Mouse (Mus musculus) liver, postnatal 0 days (tissue): ENCODE results near the gene Cavin1. TPM values are rescaled to one million over a fixed set of nuclear protein-coding genes. Genes with fewer than 3 reads are reported as not detected.
A peak's percentile ranks its signal among the peaks of the same experiment; 100 is the strongest.

ENCODE experiments used
- ATAC-seq: fragments of 200-750 bp; cut with Nextera tagmentation; 2 replicates; pipeline ENCODE4 v1.8.0; 2017; ENCODE audit warnings: mild to moderate bottlenecking, moderate library complexity
- DNase-seq: peaks from one replicate; pipeline ENCODE4 v3.0.0-alpha.2; 2016
- H3K27ac ChIP-seq: fragments of 300-500 bp; sonication (generic); 2 replicates; pipeline ENCODE4 v1.5.1; 2014; ENCODE audit warnings: antibody characterized with exemption, moderate library complexity, mild to moderate bottlenecking, low read depth
- H3K27me3 ChIP-seq: fragments of 300-500 bp; sonication (generic); 2 replicates; pipeline ENCODE4 v1.6.1; 2014; ENCODE audit warnings: low read length, control low read depth, mixed read lengths; ENCODE audit not compliant: insufficient read depth
- H3K36me3 ChIP-seq: fragments of 300-500 bp; sonication (generic); replicated peaks from 2 replicates; pipeline ENCODE4 v1.6.1; 2014; ENCODE audit warnings: mild to moderate bottlenecking, control low read depth, low read length, moderate library complexity, mixed read lengths; ENCODE audit not compliant: insufficient read depth
- H3K4me1 ChIP-seq: fragments of 300-500 bp; sonication (generic); 2 replicates; pipeline ENCODE4 v1.6.1; 2014; ENCODE audit warnings: antibody characterized with exemption, mild to moderate bottlenecking, control low read depth; ENCODE audit not compliant: insufficient read depth
- H3K4me2 ChIP-seq: fragments of 300-500 bp; sonication (generic); 2 replicates; pipeline ENCODE4 v1.6.1; 2014; ENCODE audit warnings: low read depth, mild to moderate bottlenecking, low read length, moderate library complexity, mixed read lengths
- H3K4me3 ChIP-seq: fragments of 300-500 bp; sonication (generic); 2 replicates; pipeline ENCODE4 v1.5.1; 2014; ENCODE audit warnings: low read depth, low read length
- H3K9ac ChIP-seq: fragments of 300-500 bp; sonication (generic); replicated peaks from 2 replicates; pipeline ENCODE4 v1.6.1; 2014; ENCODE audit warnings: mild to moderate bottlenecking, moderate library complexity
- H3K9me3 ChIP-seq: fragments of 300-500 bp; sonication (generic); 2 replicates; pipeline ENCODE4 v1.6.1; 2016; ENCODE audit warnings: mild to moderate bottlenecking, control low read depth, low read length, mixed read lengths
- CTCF ChIP-seq: sonication (generic); IDR thresholded peaks from 2 replicates; pipeline ENCODE4 v1.5.1; 2016; ENCODE audit warnings: antibody characterized with exemption, low read depth
- EP300 ChIP-seq: IDR thresholded peaks from 2 replicates; pipeline ENCODE4 v1.6.1; 2016; ENCODE audit warnings: antibody characterized with exemption, low read depth, mild to moderate bottlenecking
- WGBS: fragments of 180-500 bp; shearing (Covaris S2); extraction: QIAGEN DNeasy Blood & Tissue Kit; methylation state at CpG from one replicate; pipeline ENCODE4 v1.1.7; 2014; ENCODE audit not compliant: insufficient replicate concordance; 5-methylcytosine and 5-hydroxymethylcytosine counted together
- polyA plus RNA-seq: library from polyadenylated mRNA; unstranded; fragments of >200 nt; fragmentation: Nextera tagmentation; extraction: Ambion mirVana; gene quantifications from 2 replicates; pipeline ENCODE4 v1.2.1, GENCODE M21; 2015

Gene Cavin1
- polyA plus RNA-seq, 1 experiment from 2014 or later: 28.5 TPM

GRCm38 (mm10) chr11:100968501-100968900, 2.2 kb downstream of the Cavin1 start:
- ATAC-seq (no peak), DNase-seq (no peak)
- TF ChIP-seq CTCF (no peak), EP300 (no peak)
- Histone ChIP-seq H3K4me1 (peaks cover 8% of the 10 kb centered on the region), H3K4me3 (peak overlapping the region; percentile 68), H3K9me3 (no peaks in the 10 kb centered on the region), H3K27ac (peak overlapping the region; percentile 78; the same call in 1 of the 2 replicates), H3K27me3 (peaks cover 30% of the 10 kb centered on the region), H3K4me2 (peak overlapping the region; percentile 90), H3K9ac (peak overlapping the region; percentile 69), H3K36me3 (no peaks in the 10 kb centered on the region)
- 68% methylated on average over 5 of the region's 5 CpGs for WGBS

DNA sequence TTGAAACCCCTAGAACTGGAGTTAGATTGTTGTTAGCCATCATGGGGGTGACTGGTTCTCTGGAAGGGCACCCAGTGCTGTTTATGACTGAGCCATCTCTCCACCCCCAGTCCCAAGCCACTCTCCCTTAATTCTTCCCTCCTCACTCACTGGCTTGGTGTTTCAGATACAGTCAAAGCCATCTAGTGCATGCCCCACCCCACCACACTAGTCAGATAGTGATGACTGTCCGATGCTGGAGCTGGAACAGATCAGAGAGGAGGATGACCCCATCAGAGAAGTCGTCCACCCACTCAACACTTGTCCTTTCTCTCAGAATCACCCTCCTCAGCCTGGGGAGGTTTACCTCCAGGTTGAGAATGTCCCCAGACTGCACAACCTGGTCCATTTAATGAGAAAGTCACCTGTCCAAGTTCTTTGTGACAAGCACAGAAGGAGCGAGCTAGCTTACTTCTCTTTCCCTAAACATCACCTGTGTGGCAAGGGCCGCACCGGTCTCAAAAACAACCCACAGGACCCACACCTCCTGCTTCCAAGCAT, 2.7 kb downstream of the Cavin1 start:
- Histone ChIP-seq H3K9me3 (no peaks in the 10 kb centered on the region), H3K36me3 (no peaks in the 10 kb centered on the region), H3K4me2 (peak overlapping the region; percentile 90), H3K4me3 (no peak overlapping the region), H3K9ac (no peak overlapping the region; the same call in 1 of the 2 replicates), H3K27ac (no peak overlapping the region), H3K4me1 (peaks cover 8% of the 10 kb centered on the region), H3K27me3 (peaks cover 30% of the 10 kb centered on the region)
- 78% methylated on average over 5 of the region's 5 CpGs for WGBS
- ATAC-seq (no peak), DNase-seq (no peak)
- TF ChIP-seq CTCF: no peak
- no peak for TF ChIP-seq EP300

DNA sequence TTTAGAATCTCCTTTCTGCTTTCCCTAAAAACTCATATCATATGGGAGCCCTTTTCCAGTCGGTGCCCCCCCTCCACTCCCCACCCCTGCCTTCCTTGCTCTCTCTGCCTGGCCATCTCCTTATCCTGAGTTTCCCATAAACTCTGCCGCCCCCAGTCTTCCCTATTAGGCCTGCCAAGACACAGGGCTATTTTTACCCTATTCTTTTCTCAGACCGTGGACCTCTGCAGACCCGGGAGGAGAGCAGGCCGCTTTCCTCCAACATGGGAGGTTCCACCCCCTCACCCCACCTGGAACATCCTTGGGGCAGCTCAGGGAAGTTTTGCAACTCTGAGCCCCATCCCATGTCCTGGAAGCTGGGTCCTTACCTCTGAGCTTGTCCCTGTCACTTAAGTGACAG, 3.3 kb downstream of the Cavin1 start:
- 67% methylated on average over 5 of the region's 5 CpGs for WGBS
- ATAC-seq (no peak), DNase-seq (no peak)
- peaks cover 12% of the 10 kb centered on the region for H3K4me1 ChIP-seq
- peaks cover 30% of the 10 kb centered on the region for H3K27me3 ChIP-seq
- H3K9ac ChIP-seq: no peak overlapping the region
- no peaks in the 10 kb centered on the region for H3K36me3 ChIP-seq
- H3K4me2 ChIP-seq: peak overlapping the region; percentile 90; the same call in 1 of the 2 replicates
- no peak for TF ChIP-seq CTCF
- TF ChIP-seq EP300: no peak
- no peak overlapping the region for H3K4me3 ChIP-seq
- H3K9me3 ChIP-seq: no peaks in the 10 kb centered on the region
- H3K27ac ChIP-seq: no peak overlapping the region

DNA sequence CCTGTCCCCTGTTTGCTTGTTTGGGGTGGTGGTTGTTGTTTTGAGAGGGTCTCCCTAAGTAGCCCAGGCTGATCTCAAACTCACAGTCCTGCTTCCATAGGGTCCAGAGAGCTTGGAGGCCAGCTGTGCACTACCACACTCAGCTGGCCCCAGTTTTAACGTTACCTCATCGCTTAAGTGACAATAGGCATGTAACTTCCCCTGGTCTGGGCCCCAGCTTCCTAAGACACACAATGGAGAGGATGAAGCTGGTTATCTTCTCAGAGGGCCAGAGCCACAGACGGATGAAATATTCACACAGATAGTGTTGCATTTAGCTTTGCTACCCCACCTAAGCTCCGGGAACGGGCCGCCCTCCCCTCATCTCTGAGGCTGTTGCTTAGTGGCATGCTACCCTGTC, 4.9 kb downstream of the Cavin1 start:
- Histone ChIP-seq H3K4me2 (no peak overlapping the region), H3K27me3 (peaks cover 21% of the 10 kb centered on the region), H3K4me1 (peaks cover 13% of the 10 kb centered on the region), H3K9me3 (no peaks in the 10 kb centered on the region), H3K36me3 (no peaks in the 10 kb centered on the region), H3K27ac (no peak overlapping the region), H3K4me3 (no peak overlapping the region), H3K9ac (no peak overlapping the region)
- TF ChIP-seq EP300: no peak
- no peak for TF ChIP-seq CTCF
- ATAC-seq: 0 out of 2 replicates have a peak, but pooled peaks have one; percentile 20
- no peak for DNase-seq
- WGBS: 32% methylated on average over 6 of the region's 6 CpGs

DNA sequence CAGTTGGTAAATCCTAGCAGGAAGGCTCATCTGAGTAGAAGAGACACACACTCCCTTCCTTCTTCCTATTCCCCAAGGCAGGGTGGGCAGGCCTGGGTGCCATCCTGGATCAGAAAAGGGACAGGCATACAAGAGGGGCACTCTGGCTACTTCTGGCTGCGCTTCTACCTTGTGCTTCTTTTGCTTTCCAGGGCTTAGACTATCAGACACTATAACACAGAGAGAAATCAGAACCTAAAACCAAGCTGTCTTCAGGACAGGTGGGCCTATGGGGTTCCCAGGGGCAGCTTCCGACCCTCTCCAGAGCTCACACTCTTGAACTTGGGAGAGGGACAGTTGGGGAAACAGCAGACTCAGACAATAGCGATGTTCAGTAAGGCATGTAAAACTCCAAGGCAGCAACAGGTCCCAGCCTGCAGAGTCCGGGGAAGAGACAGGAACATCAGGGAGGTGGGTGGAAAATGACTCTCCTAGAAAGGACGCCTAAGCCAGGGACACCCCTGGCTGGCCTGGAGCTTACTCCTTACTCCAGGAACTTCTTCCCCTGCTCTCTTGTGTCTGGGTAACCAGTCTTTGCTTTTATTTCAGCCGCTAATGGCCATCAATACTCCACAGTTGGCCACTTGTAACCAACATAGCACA, 5.7 kb downstream of the Cavin1 start:
- 78% methylated on average over 6 of the region's 6 CpGs for WGBS
- H3K9ac ChIP-seq: no peak overlapping the region
- DNase-seq: no peak
- TF ChIP-seq CTCF (no peak), EP300 (no peak)
- H3K27me3 ChIP-seq: peaks cover 13% of the 10 kb centered on the region
- no peak for ATAC-seq
- no peaks in the 10 kb centered on the region for H3K36me3 ChIP-seq
- H3K4me1 ChIP-seq: peaks cover 19% of the 10 kb centered on the region
- H3K9me3 ChIP-seq: no peaks in the 10 kb centered on the region
- H3K27ac ChIP-seq: no peak overlapping the region
- no peak overlapping the region for H3K4me3 ChIP-seq
- no peak overlapping the region for H3K4me2 ChIP-seq

DNA sequence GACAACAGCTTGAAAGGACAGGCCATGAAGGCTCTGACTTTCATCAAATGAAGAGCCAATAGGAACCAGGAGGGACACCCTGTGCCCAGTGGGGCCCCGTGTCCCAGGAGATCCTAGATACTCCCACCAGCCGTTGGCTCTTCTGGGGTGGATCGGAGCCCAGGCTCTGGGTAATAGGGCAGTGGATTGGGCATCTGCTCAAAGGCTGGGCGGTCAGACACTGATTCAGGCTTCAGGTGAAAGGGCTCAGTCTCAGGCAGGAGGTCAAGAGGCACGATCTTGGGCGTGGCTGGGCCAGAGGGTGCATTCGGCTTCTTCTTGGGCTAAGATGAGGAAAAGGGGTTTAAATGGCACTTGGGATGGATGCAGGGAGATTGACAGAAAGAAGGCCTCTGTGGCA, 6.5 kb downstream of the Cavin1 start:
- H3K4me2 ChIP-seq: no peak overlapping the region
- peaks cover 17% of the 10 kb centered on the region for H3K4me1 ChIP-seq
- TF ChIP-seq EP300: no peak
- TF ChIP-seq CTCF: no peak
- no peak for ATAC-seq
- no peaks in the 10 kb centered on the region for H3K9me3 ChIP-seq
- H3K27ac ChIP-seq: no peak overlapping the region
- no peak overlapping the region for H3K9ac ChIP-seq
- H3K27me3 ChIP-seq: peaks cover 5% of the 10 kb centered on the region
- no peaks in the 10 kb centered on the region; the same call in 1 of the 2 replicates for H3K36me3 ChIP-seq
- no peak overlapping the region for H3K4me3 ChIP-seq
- DNase-seq: no peak
- WGBS: 79% methylated on average over 7 of the region's 7 CpGs
